In the genomic region with DNA sequence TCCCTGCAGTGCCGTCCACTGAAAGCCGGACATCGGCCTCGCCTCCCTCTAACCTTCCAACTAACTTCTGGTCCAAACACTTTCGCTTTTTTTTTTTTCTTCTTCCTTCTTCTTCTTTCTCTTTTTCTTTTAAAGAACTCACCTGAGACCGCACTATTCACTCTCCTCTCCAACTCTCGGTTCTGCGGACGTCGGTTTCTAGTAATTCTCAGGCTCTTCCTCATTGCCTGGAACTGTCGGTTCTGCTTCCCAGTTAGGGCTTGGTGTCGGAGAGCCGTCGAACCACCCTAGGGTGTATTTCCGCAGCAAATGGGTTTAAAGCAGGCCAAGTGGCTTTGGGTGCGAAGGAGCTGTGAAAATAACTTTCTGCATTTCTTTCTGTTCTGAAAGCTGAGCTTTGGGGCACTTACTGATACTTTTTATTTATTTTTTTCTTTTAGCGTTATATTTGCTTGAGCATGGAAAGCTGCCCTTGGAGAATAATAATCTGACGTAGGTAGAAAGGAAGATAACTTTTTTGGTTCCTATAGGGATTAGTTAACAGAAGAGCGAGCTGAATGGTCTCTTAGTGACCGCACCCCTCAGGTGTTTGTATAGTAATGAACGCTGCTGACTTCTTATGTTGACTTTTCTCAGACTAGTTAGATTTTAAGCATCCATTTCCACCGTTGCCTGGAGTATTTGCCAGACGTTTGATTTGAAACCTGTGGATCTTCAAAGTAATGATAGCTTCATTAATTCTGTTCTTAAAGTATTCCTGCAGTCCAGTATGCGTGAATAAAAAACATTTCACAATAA, we compare ENCODE assay signal across 8 mouse cellular contexts. TPM values are rescaled to one million over a fixed set of nuclear protein-coding genes. Genes with fewer than 3 reads are reported as not detected.
DNase-seq lines count a peak whose midpoint lies in the region; ATAC-seq and TF ChIP-seq lines count a peak whose summit lies in the region.

No protein-coding gene starts in this region.

- ATAC-seq in kidney, postnatal 0 days (replicated peaks; ENCODE audit: low FRiP score, low read depth) = no peak
- ATAC-seq in embryonic facial prominence, embryonic 12.5 days (ENCODE audit: insufficient number of reproducible peaks, insufficient read depth, low FRiP score, low TSS enrichment) = no peak
- no peak for ATAC-seq in midbrain, embryonic 11.5 days (ENCODE audit: low FRiP score)

- DNase-seq in kidney, postnatal 0 days (ENCODE audit: low spot score) = no peak
- no peak for DNase-seq in kidney, postnatal 4 days
- peak; percentile 57 for DNase-seq in induced T-regulatory cell, adult 2 months (ENCODE audit: low read depth)
- DNase-seq in midbrain, embryonic 11.5 days (ENCODE audit: low spot score, missing footprints) = no peak
- no peak for DNase-seq in retina, postnatal 1 day
- DNase-seq in frontal cortex, postnatal 25 days (ENCODE audit: low spot score in 2 of 2) = no peak
- no peak for DNase-seq in frontal cortex, postnatal 14 days (ENCODE audit: low spot score in 2 of 2)

- no peaks in the 10 kb centered on the region for H3K27me3 ChIP-seq in kidney, postnatal 0 days (ENCODE audit: insufficient read depth, low read length)
- no peaks in the 10 kb centered on the region for H3K27me3 ChIP-seq in embryonic facial prominence, embryonic 12.5 days
- no peaks in the 10 kb centered on the region; the same call in 1 of the 2 replicates for H3K27me3 ChIP-seq in midbrain, embryonic 11.5 days (ENCODE audit: control insufficient read depth, insufficient read depth, low read length)

- H3K4me2 ChIP-seq in kidney, postnatal 0 days (ENCODE audit: low read length) = peak overlapping the region; percentile 83
- H3K4me2 ChIP-seq in embryonic facial prominence, embryonic 12.5 days (replicated peaks) = peak overlapping the region; percentile 68
- peak overlapping the region; percentile 88 for H3K4me2 ChIP-seq in midbrain, embryonic 11.5 days

- no peaks in the 10 kb centered on the region for H3K9me3 ChIP-seq in kidney, postnatal 0 days (replicated peaks; ENCODE audit: low read length)
- no peaks in the 10 kb centered on the region for H3K9me3 ChIP-seq in embryonic facial prominence, embryonic 12.5 days
- H3K9me3 ChIP-seq in midbrain, embryonic 11.5 days (ENCODE audit: control insufficient read depth, low read length) = no peaks in the 10 kb centered on the region

- H3K4me3 ChIP-seq in kidney, postnatal 0 days (replicated peaks; ENCODE audit: low read depth, low read length) = peak overlapping the region; percentile 89
- peak overlapping the region; percentile 96 for H3K4me3 ChIP-seq in embryonic facial prominence, embryonic 12.5 days
- peak overlapping the region; percentile 62 for H3K4me3 ChIP-seq in midbrain, embryonic 11.5 days (ENCODE audit: low read depth, low read length)

- peak overlapping the region; percentile 93 for H3K9ac ChIP-seq in kidney, postnatal 0 days (ENCODE audit: low read depth, low read length)
- H3K9ac ChIP-seq in embryonic facial prominence, embryonic 12.5 days = peak overlapping the region; percentile 95
- H3K9ac ChIP-seq in midbrain, embryonic 11.5 days (ENCODE audit: low read length) = peak overlapping the region; percentile 96

- no peak for TF ChIP-seq CTCF in kidney, postnatal 0 days (IDR thresholded peaks at IDR 0.05; ENCODE audit: low read depth)

- WGBS in kidney, postnatal 0 days = 9% methylated on average over 24 of the region's 24 CpGs
- WGBS in embryonic facial prominence, embryonic 12.5 days = 21% methylated on average over 24 of the region's 24 CpGs
- 22% methylated on average over 24 of the region's 24 CpGs for WGBS in midbrain, embryonic 11.5 days

- peak overlapping the region; percentile 97 for H3K27ac ChIP-seq in kidney, postnatal 0 days
- peak overlapping the region; percentile 99 for H3K27ac ChIP-seq in embryonic facial prominence, embryonic 12.5 days
- H3K27ac ChIP-seq in midbrain, embryonic 11.5 days (ENCODE audit: low read depth, low read length) = no peak overlapping the region

- peaks cover 7% of the 10 kb centered on the region; the same call in 1 of the 2 replicates for H3K4me1 ChIP-seq in kidney, postnatal 0 days (replicated peaks; ENCODE audit: insufficient read depth, low read length)
- H3K4me1 ChIP-seq in embryonic facial prominence, embryonic 12.5 days = peaks cover 11% of the 10 kb centered on the region
- H3K4me1 ChIP-seq in midbrain, embryonic 11.5 days (ENCODE audit: control insufficient read depth, insufficient read depth, low read length) = peaks cover 12% of the 10 kb centered on the region

- no peaks in the 10 kb centered on the region for H3K36me3 ChIP-seq in kidney, postnatal 0 days (ENCODE audit: insufficient read depth, low read length)
- no peaks in the 10 kb centered on the region for H3K36me3 ChIP-seq in embryonic facial prominence, embryonic 12.5 days
- H3K36me3 ChIP-seq in midbrain, embryonic 11.5 days (ENCODE audit: control insufficient read depth, insufficient read depth, low read length) = no peaks in the 10 kb centered on the region

RNA-seq across cellular contexts. Expression of gene Ap1g1, which starts 1.3 kb away (rescaled TPM):
- 36.0 and 38.2 TPM in 2 replicates for polyA plus RNA-seq in kidney, postnatal 0 days (2015; fragmentation: Nextera tagmentation; extraction: Ambion mirVana)
- polyA plus RNA-seq in embryonic facial prominence, embryonic 12.5 days (2016; fragmentation: Nextera tagmentation; extraction: Ambion mirVana) = 52.9 and 54.4 TPM in 2 replicates
- 41.6 and 47.3 TPM in 2 replicates for polyA plus RNA-seq in midbrain, embryonic 11.5 days (2014; fragmentation: Nextera tagmentation; extraction: Ambion mirVana)

RNA-seq across cellular contexts. Expression of gene Atxn1l, which starts 42.1 kb away (rescaled TPM):
- 4.5 and 4.8 TPM in 2 replicates for polyA plus RNA-seq in kidney, postnatal 0 days (2015; fragmentation: Nextera tagmentation; extraction: Ambion mirVana)
- polyA plus RNA-seq in embryonic facial prominence, embryonic 12.5 days (2016; fragmentation: Nextera tagmentation; extraction: Ambion mirVana) = 9.3 and 9.6 TPM in 2 replicates
- polyA plus RNA-seq in midbrain, embryonic 11.5 days (2014; fragmentation: Nextera tagmentation; extraction: Ambion mirVana) = 4.9 and 5.4 TPM in 2 replicates
